Mouse (Mus musculus): ENCODE results near the gene Dlgap4. TPM values are rescaled to one million over a fixed set of nuclear protein-coding genes. Genes with fewer than 3 reads are reported as not detected.

Dlgap4 gene
- polyA plus RNA-seq, 1 experiment: 47.1 TPM

DNA sequence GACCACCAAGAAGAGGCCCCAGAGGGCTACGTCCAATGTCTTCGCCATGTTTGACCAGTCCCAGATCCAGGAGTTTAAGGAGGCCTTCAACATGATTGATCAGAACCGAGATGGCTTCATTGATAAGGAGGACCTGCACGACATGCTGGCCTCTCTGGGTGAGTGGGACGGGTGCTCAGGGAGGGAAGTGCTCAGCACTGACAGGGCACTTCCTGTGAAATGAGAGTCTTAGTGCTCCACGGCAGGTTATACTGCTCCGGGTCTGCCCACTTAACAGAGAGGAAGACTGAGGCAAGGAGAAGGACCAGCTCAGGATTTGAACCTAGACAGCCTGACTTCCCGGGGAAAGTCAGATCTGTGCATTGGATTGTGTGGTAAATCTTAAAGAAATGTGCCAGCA lies 165.1 kb downstream of the Dlgap4 start:
- no peaks in the 10 kb centered on the region for H3K36me3 ChIP-seq (ENCODE audit: control insufficient read depth, insufficient read depth, low read length)
- no peak for TF ChIP-seq CTCF (IDR thresholded peaks at IDR 0.05; ENCODE audit: extremely low read depth, insufficient read length, insufficient replicate concordance, low read depth, low read length)
- no peak for TF ChIP-seq POLR2A (IDR thresholded peaks at IDR 0.05; ENCODE audit: low read depth, low read length)
- peaks cover 7% of the 10 kb centered on the region; the same call in 1 of the 2 replicates for H3K4me1 ChIP-seq (ENCODE audit: control insufficient read depth, insufficient read depth, insufficient read length, low read length)
- peak overlapping the region; percentile 22 for H3K4me3 ChIP-seq (ENCODE audit: low read depth, low read length)
- no peaks in the 10 kb centered on the region for H3K27me3 ChIP-seq (ENCODE audit: control insufficient read depth, insufficient read depth, low read length)
- 88% methylated on average over 8 of the region's 8 CpGs for WGBS
- H3K27ac ChIP-seq (ENCODE audit: insufficient read depth, low read depth, low read length): no peak overlapping the region

DNA sequence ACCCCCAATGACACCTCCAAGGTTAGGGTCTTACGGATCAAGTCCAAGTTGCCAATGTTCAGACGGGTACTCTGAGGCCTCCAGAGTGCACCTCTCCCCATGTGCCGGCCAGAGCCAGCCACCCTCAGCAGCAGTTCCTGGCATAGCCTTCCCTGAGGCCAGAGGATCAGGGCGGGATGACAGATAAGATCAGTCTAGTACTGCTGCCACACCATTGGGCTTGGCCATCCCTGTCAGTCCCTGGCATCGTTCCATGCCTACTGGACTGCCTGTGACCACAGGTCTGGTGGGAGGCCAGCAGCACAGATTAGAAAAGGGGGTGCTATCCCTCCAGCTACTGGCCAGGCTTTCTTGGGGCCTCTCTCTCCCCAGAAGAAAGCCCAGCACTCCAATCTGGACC lies 165.5 kb downstream of the Dlgap4 start:
- Histone ChIP-seq H3K4me3 (ENCODE audit: low read depth, low read length) (peak overlapping the region; percentile 23), H3K36me3 (ENCODE audit: control insufficient read depth, insufficient read depth, low read length) (no peaks in the 10 kb centered on the region), H3K4me1 (ENCODE audit: control insufficient read depth, insufficient read depth, insufficient read length, low read length) (peaks cover 7% of the 10 kb centered on the region; the same call in 1 of the 2 replicates), H3K27me3 (ENCODE audit: control insufficient read depth, insufficient read depth, low read length) (no peaks in the 10 kb centered on the region), H3K27ac (ENCODE audit: insufficient read depth, low read depth, low read length) (no peak overlapping the region)
- WGBS: 49% methylated on average over 5 of the region's 5 CpGs
- TF ChIP-seq CTCF (IDR thresholded peaks at IDR 0.05; ENCODE audit: extremely low read depth, insufficient read length, insufficient replicate concordance, low read depth, low read length) (no peak), POLR2A (IDR thresholded peaks at IDR 0.05; ENCODE audit: low read depth, low read length) (no peak)

GRCm38 (mm10) chr2:156779488-156779887 lies 166.0 kb downstream of the Dlgap4 start:
- no peak for TF ChIP-seq POLR2A (IDR thresholded peaks at IDR 0.05; ENCODE audit: low read depth, low read length)
- TF ChIP-seq CTCF (IDR thresholded peaks at IDR 0.05; ENCODE audit: extremely low read depth, insufficient read length, insufficient replicate concordance, low read depth, low read length): no peak
- peaks cover 7% of the 10 kb centered on the region; the same call in 1 of the 2 replicates for H3K4me1 ChIP-seq (ENCODE audit: control insufficient read depth, insufficient read depth, insufficient read length, low read length)
- H3K4me3 ChIP-seq (ENCODE audit: low read depth, low read length): no peak overlapping the region
- H3K27ac ChIP-seq (ENCODE audit: insufficient read depth, low read depth, low read length): no peak overlapping the region
- no peaks in the 10 kb centered on the region for H3K27me3 ChIP-seq (ENCODE audit: control insufficient read depth, insufficient read depth, low read length)
- 19% methylated on average over 2 of the region's 2 CpGs for WGBS
- no peaks in the 10 kb centered on the region for H3K36me3 ChIP-seq (ENCODE audit: control insufficient read depth, insufficient read depth, low read length)

DNA sequence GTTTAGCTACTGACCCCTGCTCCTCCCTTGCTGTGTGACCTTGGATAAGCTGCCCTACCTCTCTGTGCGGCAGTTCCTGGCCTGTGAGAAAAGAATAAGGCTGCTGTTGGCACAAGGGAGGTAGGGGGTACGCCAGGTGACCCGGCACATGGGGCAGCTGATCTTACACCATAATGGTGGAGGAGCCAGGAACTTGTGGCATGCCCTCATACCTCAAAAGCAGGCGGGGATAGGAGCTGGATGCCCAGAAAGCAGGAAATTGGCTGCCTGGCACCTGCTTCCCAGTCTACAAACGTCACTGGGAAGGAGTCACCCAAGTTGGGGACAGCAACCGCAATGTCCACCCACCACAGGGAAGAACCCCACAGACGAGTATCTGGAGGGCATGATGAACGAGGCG lies 166.6 kb downstream of the Dlgap4 start:
- TF ChIP-seq CTCF (IDR thresholded peaks at IDR 0.05; ENCODE audit: extremely low read depth, insufficient read length, insufficient replicate concordance, low read depth, low read length): no peak
- no peak for TF ChIP-seq POLR2A (IDR thresholded peaks at IDR 0.05; ENCODE audit: low read depth, low read length)
- WGBS: 52% methylated on average over 9 of the region's 9 CpGs
- no peaks in the 10 kb centered on the region for H3K36me3 ChIP-seq (ENCODE audit: control insufficient read depth, insufficient read depth, low read length)

DNA sequence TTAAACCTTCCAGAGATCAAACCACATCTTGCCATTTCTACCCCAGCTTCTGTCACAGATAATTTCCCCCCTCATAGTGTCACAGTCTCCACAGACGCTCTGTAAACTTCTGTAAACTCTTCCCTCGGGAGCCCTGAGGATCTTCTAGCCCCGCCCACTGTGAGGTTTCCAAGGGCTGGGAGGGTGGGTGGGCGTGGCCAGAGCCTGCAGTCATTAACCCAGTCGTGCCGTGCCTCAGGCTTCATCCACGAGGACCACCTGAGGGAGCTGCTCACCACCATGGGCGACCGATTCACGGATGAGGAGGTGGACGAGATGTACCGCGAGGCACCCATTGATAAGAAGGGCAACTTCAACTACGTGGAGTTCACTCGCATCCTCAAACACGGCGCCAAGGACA lies 167.2 kb downstream of the Dlgap4 start:
- Histone ChIP-seq H3K27ac (ENCODE audit: insufficient read depth, low read depth, low read length) (no peak overlapping the region), H3K27me3 (ENCODE audit: control insufficient read depth, insufficient read depth, low read length) (no peaks in the 10 kb centered on the region)
- 33% methylated on average over 17 of the region's 17 CpGs for WGBS

More for the DNA sequence above, 166.6 kb downstream of the Dlgap4 start:
- Histone ChIP-seq H3K27me3 (ENCODE audit: control insufficient read depth, insufficient read depth, low read length) (no peaks in the 10 kb centered on the region), H3K27ac (ENCODE audit: insufficient read depth, low read depth, low read length) (no peak overlapping the region), H3K4me1 (ENCODE audit: control insufficient read depth, insufficient read depth, insufficient read length, low read length) (peaks cover 7% of the 10 kb centered on the region; the same call in 1 of the 2 replicates), H3K4me3 (ENCODE audit: low read depth, low read length) (no peak overlapping the region)

GRCm38 (mm10) chr2:156781281-156781680 lies 167.8 kb downstream of the Dlgap4 start:
- no peak overlapping the region for H3K27ac ChIP-seq (ENCODE audit: insufficient read depth, low read depth, low read length)
- no peaks in the 10 kb centered on the region for H3K27me3 ChIP-seq (ENCODE audit: control insufficient read depth, insufficient read depth, low read length)
- H3K36me3 ChIP-seq (ENCODE audit: control insufficient read depth, insufficient read depth, low read length): no peaks in the 10 kb centered on the region
- WGBS: 51% methylated on average over 4 of the region's 4 CpGs
- TF ChIP-seq POLR2A (IDR thresholded peaks at IDR 0.05; ENCODE audit: low read depth, low read length) (no peak), CTCF (IDR thresholded peaks at IDR 0.05; ENCODE audit: extremely low read depth, insufficient read length, insufficient replicate concordance, low read depth, low read length) (no peak)
- no peak overlapping the region for H3K4me3 ChIP-seq (ENCODE audit: low read depth, low read length)
- H3K4me1 ChIP-seq (ENCODE audit: control insufficient read depth, insufficient read depth, insufficient read length, low read length): peaks cover 7% of the 10 kb centered on the region; the same call in 1 of the 2 replicates

More for the DNA sequence above, 167.2 kb downstream of the Dlgap4 start:
- H3K36me3 ChIP-seq (ENCODE audit: control insufficient read depth, insufficient read depth, low read length): no peaks in the 10 kb centered on the region
- TF ChIP-seq POLR2A (IDR thresholded peaks at IDR 0.05; ENCODE audit: low read depth, low read length) (no peak), CTCF (IDR thresholded peaks at IDR 0.05; ENCODE audit: extremely low read depth, insufficient read length, insufficient replicate concordance, low read depth, low read length) (no peak)
- H3K4me1 ChIP-seq (ENCODE audit: control insufficient read depth, insufficient read depth, insufficient read length, low read length): peaks cover 7% of the 10 kb centered on the region; the same call in 1 of the 2 replicates
- no peak overlapping the region for H3K4me3 ChIP-seq (ENCODE audit: low read depth, low read length)

DNA sequence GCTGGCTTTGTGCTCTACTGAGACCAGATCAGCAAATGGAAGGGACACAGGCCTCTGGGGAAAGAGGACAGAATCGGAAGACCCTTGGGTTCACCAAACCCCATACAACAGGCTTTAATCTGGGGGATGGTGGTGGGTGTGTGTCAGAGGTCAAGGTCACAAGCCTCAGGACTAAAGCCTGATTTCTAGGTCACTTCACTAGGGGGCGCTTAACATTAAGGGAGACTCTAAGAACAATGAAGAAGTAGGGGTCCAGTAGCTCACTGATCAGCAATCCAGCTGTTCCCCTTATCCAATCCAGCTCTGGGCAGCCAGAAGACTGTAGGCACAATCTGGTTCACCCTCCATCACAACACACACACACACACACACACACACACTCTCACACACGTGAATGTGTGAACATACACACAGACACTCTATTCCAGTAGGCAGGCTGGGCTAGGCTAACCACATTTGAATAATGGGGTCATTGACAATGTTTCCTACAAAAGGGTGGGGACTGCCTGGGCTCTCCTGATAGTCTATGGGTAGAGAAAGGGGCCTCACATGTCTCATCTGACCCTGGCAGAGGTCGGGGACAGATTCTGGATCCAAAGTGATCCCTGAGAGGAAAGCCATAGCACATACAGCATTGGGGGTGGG lies 168.5 kb downstream of the Dlgap4 start:
- WGBS: 70% methylated on average over 4 of the region's 4 CpGs
- H3K27me3 ChIP-seq (ENCODE audit: control insufficient read depth, insufficient read depth, low read length): no peaks in the 10 kb centered on the region

More for the DNA sequence above, 168.5 kb downstream of the Dlgap4 start:
- H3K27ac ChIP-seq (ENCODE audit: insufficient read depth, low read depth, low read length): no peak overlapping the region
- peaks cover 7% of the 10 kb centered on the region; the same call in 1 of the 2 replicates for H3K4me1 ChIP-seq (ENCODE audit: control insufficient read depth, insufficient read depth, insufficient read length, low read length)
- H3K4me3 ChIP-seq (ENCODE audit: low read depth, low read length): no peak overlapping the region
- TF ChIP-seq CTCF (IDR thresholded peaks at IDR 0.05; ENCODE audit: extremely low read depth, insufficient read length, insufficient replicate concordance, low read depth, low read length) (no peak), POLR2A (IDR thresholded peaks at IDR 0.05; ENCODE audit: low read depth, low read length) (no peak)
- H3K36me3 ChIP-seq (ENCODE audit: control insufficient read depth, insufficient read depth, low read length): no peaks in the 10 kb centered on the region

All from small intestine, adult 2 months (tissue).